Mouse (Mus musculus): ENCODE data around the gene Tomm40. TPM values are rescaled to one million over a fixed set of nuclear protein-coding genes. Genes with fewer than 3 reads are reported as not detected.

Tomm40 gene
- total and polyA plus RNA-seq, 2 experiments from 2014 or later, result 164 to 172 TPM

- Histone ChIP-seq H3K27ac (ENCODE audit: low read depth) (no peak overlapping the region), H3K4me3 (ENCODE audit: low read depth, low read length) (no peak overlapping the region), H3K9me3 (replicated peaks; ENCODE audit: control insufficient read depth, low read length) (no peaks in the 10 kb centered on the region), H3K4me1 (ENCODE audit: control insufficient read depth, insufficient read depth) (peaks cover 58% of the 10 kb centered on the region), H3K4me2 (ENCODE audit: low read depth, low read length) (no peak overlapping the region), H3K9ac (replicated peaks; ENCODE audit: low read depth, low read length) (no peak overlapping the region), H3K27me3 (ENCODE audit: control insufficient read depth, insufficient read depth, low read length) (no peaks in the 10 kb centered on the region), H3K36me3 (replicated peaks; ENCODE audit: control insufficient read depth, insufficient read depth, low read length) (0 out of 2 replicates have a peak, but pooled peaks cover 1% of the 10 kb centered on the region)
- WGBS, result 75% methylated on average over 8 of the region's 8 CpGs
- ATAC-seq (ENCODE audit: insufficient read depth, low read depth) (no peak), DNase-seq (ENCODE audit: low spot score) (no peak)
- TF ChIP-seq EP300 (IDR thresholded peaks at IDR 0.05; ENCODE audit: low read depth) (no peak), CTCF (IDR thresholded peaks at IDR 0.05; ENCODE audit: low read depth) (peak; percentile 51)
These were observed 37.4 kb upstream of the Tomm40 start for GRCm38 (mm10) chr7:19752652-19753051.

GRCm38 (mm10) chr7:19751070-19751383 lies 35.8 kb upstream of the Tomm40 start:
- DNase-seq (ENCODE audit: low spot score) (no peak), ATAC-seq (ENCODE audit: insufficient read depth, low read depth) (no peak)
- H3K4me3 ChIP-seq (ENCODE audit: low read depth, low read length), result no peak overlapping the region
- H3K4me1 ChIP-seq (ENCODE audit: control insufficient read depth, insufficient read depth), result peaks cover 58% of the 10 kb centered on the region
- H3K9ac ChIP-seq (replicated peaks; ENCODE audit: low read depth, low read length), result no peak overlapping the region
- no peaks in the 10 kb centered on the region for H3K27me3 ChIP-seq (ENCODE audit: control insufficient read depth, insufficient read depth, low read length)
- H3K36me3 ChIP-seq (replicated peaks; ENCODE audit: control insufficient read depth, insufficient read depth, low read length), result no peaks in the 10 kb centered on the region
- H3K9me3 ChIP-seq (replicated peaks; ENCODE audit: control insufficient read depth, low read length), result no peaks in the 10 kb centered on the region
- WGBS, result 29% methylated on average over 4 of the region's 4 CpGs
- TF ChIP-seq EP300 (IDR thresholded peaks at IDR 0.05; ENCODE audit: low read depth) (no peak), CTCF (IDR thresholded peaks at IDR 0.05; ENCODE audit: low read depth) (no peak)
- H3K27ac ChIP-seq (ENCODE audit: low read depth), result peak overlapping the region; percentile 77
- peak overlapping the region; percentile 67; the same call in 1 of the 2 replicates for H3K4me2 ChIP-seq (ENCODE audit: low read depth, low read length)

GRCm38 (mm10) chr7:19750217-19751069 lies 35.2 kb upstream of the Tomm40 start, which contains the start of gene Nectin2:
Nectin2 (minus strand) TSS chr7:19750483.
- peak; percentile 94 for DNase-seq (ENCODE audit: low spot score)
- no peaks in the 10 kb centered on the region for H3K36me3 ChIP-seq (replicated peaks; ENCODE audit: control insufficient read depth, insufficient read depth, low read length)
- TF ChIP-seq EP300 (IDR thresholded peaks at IDR 0.05; ENCODE audit: low read depth), result peak; percentile 68
- TF ChIP-seq CTCF (IDR thresholded peaks at IDR 0.05; ENCODE audit: low read depth), result peak; percentile 92
- peak; percentile 74 for ATAC-seq (ENCODE audit: insufficient read depth, low read depth)
- H3K9ac ChIP-seq (replicated peaks; ENCODE audit: low read depth, low read length), result peak within 1 kb of the TSS; percentile 87
- WGBS, result 17% methylated on average over 19 of the region's 19 CpGs
- peak within 1 kb of the TSS; percentile 81 for H3K4me3 ChIP-seq (ENCODE audit: low read depth, low read length)
- peak within 1 kb of the TSS; percentile 99 for H3K4me2 ChIP-seq (ENCODE audit: low read depth, low read length)
- no peaks in the 10 kb centered on the region for H3K27me3 ChIP-seq (ENCODE audit: control insufficient read depth, insufficient read depth, low read length)
- H3K4me1 ChIP-seq (ENCODE audit: control insufficient read depth, insufficient read depth), result peaks cover 57% of the 10 kb centered on the region
- no peaks in the 10 kb centered on the region for H3K9me3 ChIP-seq (replicated peaks; ENCODE audit: control insufficient read depth, low read length)
- peak within 1 kb of the TSS; percentile 91 for H3K27ac ChIP-seq (ENCODE audit: low read depth)

- Histone ChIP-seq H3K4me2 (ENCODE audit: low read depth, low read length) (peak overlapping the region; percentile 99), H3K27ac (ENCODE audit: low read depth) (peak overlapping the region; percentile 91), H3K4me1 (ENCODE audit: control insufficient read depth, insufficient read depth) (peaks cover 58% of the 10 kb centered on the region), H3K36me3 (replicated peaks; ENCODE audit: control insufficient read depth, insufficient read depth, low read length) (no peaks in the 10 kb centered on the region), H3K27me3 (ENCODE audit: control insufficient read depth, insufficient read depth, low read length) (no peaks in the 10 kb centered on the region), H3K4me3 (ENCODE audit: low read depth, low read length) (peak overlapping the region; percentile 81), H3K9ac (replicated peaks; ENCODE audit: low read depth, low read length) (peak overlapping the region; percentile 87), H3K9me3 (replicated peaks; ENCODE audit: control insufficient read depth, low read length) (no peaks in the 10 kb centered on the region)
- TF ChIP-seq CTCF (IDR thresholded peaks at IDR 0.05; ENCODE audit: low read depth), result peak; percentile 81
- no peak for TF ChIP-seq EP300 (IDR thresholded peaks at IDR 0.05; ENCODE audit: low read depth)
- peak; percentile 99 for DNase-seq (ENCODE audit: low spot score)
- under 1% methylated on average over 35 of the region's 46 CpGs for WGBS
- ATAC-seq (ENCODE audit: insufficient read depth, low read depth), result peak; percentile 92
These were observed 34.4 kb upstream of the Tomm40 start for GRCm38 (mm10) chr7:19749389-19750216.
